Mouse (Mus musculus): ENCODE results near the gene Ogg1. TPM values are rescaled to one million over a fixed set of nuclear protein-coding genes. Genes with fewer than 3 reads are reported as not detected.
A peak's percentile ranks its signal among the peaks of the same experiment; 100 is the strongest.

Ogg1 gene
- total RNA-seq (2014; fragmentation: Nextera tagmentation) (13.8 and 17.8 TPM in 2 replicates), total RNA-seq (2017) (6.4 and 7.9 TPM in 2 replicates)

- ATAC-seq (replicated peaks; ENCODE audit: poor library complexity, severe bottlenecking) = peak; percentile 89
These were observed at the start of gene Ogg1 for GRCm38 (mm10) chr6:113326533-113327315. Gene Ogg1 (plus strand): TSS chr6:113326972.

DNA sequence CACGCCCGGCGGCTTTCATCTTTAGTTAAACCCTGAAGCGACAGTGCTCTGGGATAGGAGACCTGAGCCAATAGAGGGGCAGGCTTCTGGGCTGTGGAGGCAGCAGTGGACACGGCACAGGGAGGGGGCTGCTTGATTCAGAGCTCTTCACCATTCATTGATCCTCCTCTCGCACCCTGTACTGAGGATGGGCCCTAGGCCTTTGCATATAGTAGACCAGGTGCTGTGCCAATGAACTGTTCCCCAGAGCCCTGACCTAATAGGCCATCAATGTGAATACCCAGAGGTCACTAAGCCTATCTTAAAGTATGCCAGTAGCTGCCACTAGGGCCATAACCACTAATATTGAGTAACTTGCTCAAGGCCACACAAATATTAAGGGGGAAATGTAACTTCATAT, 45.1 kb upstream of the Ogg1 start:
- ATAC-seq (replicated peaks; ENCODE audit: poor library complexity, severe bottlenecking) = 0 out of 2 replicates have a peak, but pooled peaks have one; percentile 5

- ATAC-seq (replicated peaks; ENCODE audit: poor library complexity, severe bottlenecking) = peak; percentile 36; the same call in 1 of the 2 replicates
These were observed 44.5 kb upstream of the Ogg1 start, which contains the start of gene Cpne9 for GRCm38 (mm10) chr6:113282101-113282802. Gene Cpne9 (plus strand): TSS chr6:113282307.

DNA sequence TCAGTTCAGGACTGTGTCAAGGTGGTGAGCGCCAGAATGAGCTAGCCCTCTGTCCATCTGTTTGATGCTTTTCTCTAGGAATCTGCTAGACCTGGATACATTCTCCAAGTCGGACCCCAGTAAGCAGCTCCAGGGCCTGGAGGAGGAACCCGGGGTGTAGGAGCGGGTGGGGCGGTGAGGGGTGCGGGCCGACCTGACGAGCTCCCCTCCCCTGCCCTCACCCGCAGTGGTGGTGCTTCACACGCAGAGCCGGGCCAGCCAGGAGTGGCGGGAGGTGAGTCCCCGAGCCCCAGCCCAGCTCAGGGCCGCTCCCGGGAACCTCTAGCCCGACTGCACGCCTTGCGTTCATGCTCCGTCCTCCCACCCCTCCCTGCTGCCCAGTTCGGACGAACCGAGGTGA, 43.8 kb upstream of the Ogg1 start:
- ATAC-seq (replicated peaks; ENCODE audit: poor library complexity, severe bottlenecking) = no peak

GRCm38 (mm10) chr6:113283500-113283899, 43.3 kb upstream of the Ogg1 start:
- ATAC-seq (replicated peaks; ENCODE audit: poor library complexity, severe bottlenecking) = no peak

DNA sequence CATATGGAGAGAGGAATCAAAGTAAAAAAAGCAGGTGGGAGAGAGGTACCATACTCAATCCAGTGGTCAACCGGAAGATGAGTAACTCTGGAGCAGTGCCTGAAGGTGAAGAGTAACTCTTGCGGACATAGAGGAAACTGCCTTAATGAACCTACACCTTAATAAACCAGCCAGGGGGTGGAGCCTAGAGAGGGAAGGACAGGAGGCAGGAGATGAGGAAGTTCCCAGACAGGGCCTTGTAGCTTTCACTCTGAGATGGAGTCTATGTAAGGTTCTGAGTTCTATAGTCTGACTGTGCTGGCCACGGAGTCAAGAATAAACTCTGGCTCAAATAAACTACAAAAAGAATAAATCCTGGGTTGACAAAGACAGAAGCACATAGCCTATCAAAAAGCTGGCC, 41.8 kb upstream of the Ogg1 start:
- peak; percentile 71 for ATAC-seq (replicated peaks; ENCODE audit: poor library complexity, severe bottlenecking)

- no peak for ATAC-seq (replicated peaks; ENCODE audit: poor library complexity, severe bottlenecking)
These were observed 40.5 kb upstream of the Ogg1 start for GRCm38 (mm10) chr6:113286316-113286715.

- ATAC-seq (replicated peaks; ENCODE audit: poor library complexity, severe bottlenecking) = no peak
These were observed 39.5 kb upstream of the Ogg1 start for GRCm38 (mm10) chr6:113287236-113287635.

DNA sequence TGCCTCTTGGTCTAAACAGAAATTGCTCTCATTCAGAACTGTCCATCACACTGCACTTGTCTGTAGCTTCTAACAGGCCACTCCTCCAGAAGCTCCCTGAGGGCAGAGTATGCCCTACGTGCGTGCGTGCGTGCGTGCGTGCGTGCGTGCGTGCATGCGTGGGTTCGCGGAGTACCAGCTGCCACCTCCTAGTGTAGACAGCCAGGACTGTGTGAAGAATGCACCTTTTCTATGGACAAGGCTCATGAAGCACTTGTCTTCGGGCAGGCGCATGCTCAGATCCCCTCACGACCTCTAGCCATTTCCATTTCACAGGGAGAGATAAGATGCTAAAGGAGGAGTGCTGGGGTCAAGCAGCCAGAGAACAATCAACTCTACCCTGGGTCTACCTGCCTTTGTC, 37.4 kb upstream of the Ogg1 start:
- ATAC-seq (replicated peaks; ENCODE audit: poor library complexity, severe bottlenecking) = no peak

DNA sequence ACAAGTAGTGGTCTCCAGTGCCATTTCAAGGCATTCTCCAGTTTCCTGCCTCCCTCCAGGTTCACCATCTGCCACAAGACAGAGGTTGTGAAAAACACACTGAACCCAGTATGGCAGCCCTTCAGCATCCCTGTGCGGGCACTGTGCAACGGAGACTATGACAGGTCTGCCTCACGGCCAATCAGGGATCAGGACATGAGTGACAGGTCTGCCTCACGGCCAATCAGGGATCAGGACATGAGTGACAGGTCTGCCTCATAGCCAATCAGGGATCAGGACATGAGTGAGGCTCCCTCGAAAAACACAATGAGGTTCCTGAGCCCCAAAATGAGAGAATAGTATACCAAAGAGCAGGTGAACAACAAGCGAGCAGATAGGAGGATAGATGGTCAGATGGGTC, 36.4 kb upstream of the Ogg1 start:
- no peak for ATAC-seq (replicated peaks; ENCODE audit: poor library complexity, severe bottlenecking)

GRCm38 (mm10) chr6:113292938-113293337, 33.8 kb upstream of the Ogg1 start:
- no peak for ATAC-seq (replicated peaks; ENCODE audit: poor library complexity, severe bottlenecking)

GRCm38 (mm10) chr6:113296046-113296445, 30.7 kb upstream of the Ogg1 start:
- ATAC-seq (replicated peaks; ENCODE audit: poor library complexity, severe bottlenecking) = no peak

DNA sequence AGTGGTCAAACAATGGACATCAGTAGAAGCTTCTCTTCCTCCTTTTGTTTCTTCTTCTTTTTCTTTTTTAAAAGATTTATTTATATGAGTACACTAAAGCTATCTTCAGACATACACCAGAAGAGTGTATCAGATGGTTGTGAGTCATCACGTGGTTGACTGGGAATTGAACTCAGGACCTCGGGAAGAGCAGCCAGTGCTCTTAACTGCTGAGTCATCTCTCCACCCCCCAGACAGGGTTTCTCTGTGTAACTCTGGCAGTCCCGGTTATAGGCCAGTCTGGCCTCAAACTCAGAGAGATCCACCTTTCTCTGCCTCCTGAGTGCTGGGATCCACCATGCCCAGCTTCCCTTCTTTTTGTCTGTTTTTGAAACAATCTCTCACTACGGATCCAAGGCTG, 30.1 kb upstream of the Ogg1 start:
- ATAC-seq (replicated peaks; ENCODE audit: poor library complexity, severe bottlenecking) = no peak

GRCm38 (mm10) chr6:113301350-113301749, 25.4 kb upstream of the Ogg1 start:
- ATAC-seq (replicated peaks; ENCODE audit: poor library complexity, severe bottlenecking) = no peak

GRCm38 (mm10) chr6:113302258-113302657, 24.5 kb upstream of the Ogg1 start:
- peak; percentile 34 for ATAC-seq (replicated peaks; ENCODE audit: poor library complexity, severe bottlenecking)

- ATAC-seq (replicated peaks; ENCODE audit: poor library complexity, severe bottlenecking) = peak; percentile 70
These were observed 20.3 kb upstream of the Ogg1 start for GRCm38 (mm10) chr6:113306322-113306985.

DNA sequence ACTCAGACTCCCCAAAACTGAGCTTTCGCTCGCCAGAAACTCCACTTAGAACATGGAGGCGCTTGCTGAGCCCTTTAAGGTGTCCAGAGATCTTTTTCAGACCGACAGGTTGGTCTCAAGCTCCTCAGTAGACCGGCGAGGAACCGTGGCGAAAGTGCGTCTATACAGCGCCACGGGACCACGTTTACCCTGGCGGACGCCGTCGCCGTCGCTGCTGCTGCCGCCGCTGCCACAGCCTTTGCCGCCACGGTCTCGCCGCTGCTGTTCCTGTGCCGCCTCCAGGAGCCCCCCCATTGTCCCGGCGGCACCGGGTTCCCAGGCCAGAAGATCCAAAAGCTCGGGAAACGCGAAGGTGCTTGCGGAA, 19.8 kb upstream of the Ogg1 start, which contains the start of gene Brpf1:
Gene Brpf1 (plus strand): TSS at position 152 of the 364 bp plus-strand sequence.
- peak; percentile 17 for ATAC-seq (replicated peaks; ENCODE audit: poor library complexity, severe bottlenecking)

- peak; percentile 36 for ATAC-seq (replicated peaks; ENCODE audit: poor library complexity, severe bottlenecking)
These were observed 19.2 kb upstream of the Ogg1 start for GRCm38 (mm10) chr6:113307481-113308121.

GRCm38 (mm10) chr6:113308141-113308540, 18.6 kb upstream of the Ogg1 start:
- ATAC-seq (replicated peaks; ENCODE audit: poor library complexity, severe bottlenecking) = peak; percentile 36

GRCm38 (mm10) chr6:113315972-113316371, 10.8 kb upstream of the Ogg1 start:
- no peak for ATAC-seq (replicated peaks; ENCODE audit: poor library complexity, severe bottlenecking)
